Mouse (Mus musculus): ENCODE results near the gene A230050P20Rik.

GRCm38 (mm10) chr9:20892104-20892653 is 23.7 kb downstream of the A230050P20Rik start:
- TF ChIP-seq CTCF (IDR thresholded peaks at IDR 0.05 in 2 of 3, conservative IDR thresholded peaks at IDR 0.05 in 1 of 3; ENCODE audit: control insufficient read depth in 1 of 3, insufficient read depth in 1 of 3, low read depth in 2 of 3, low read length in 3 of 3, poor library complexity in 1 of 3, severe bottlenecking in 1 of 3) (no peak), EP300 (IDR thresholded peaks at IDR 0.05; ENCODE audit: low read depth in 1 of 2, low read length in 2 of 2) (no peak), ZNF384 (IDR thresholded peaks at IDR 0.05; ENCODE audit: low read depth, low read length) (no peak), E2F4 (IDR thresholded peaks at IDR 0.05; ENCODE audit: borderline replicate concordance, low read depth, low read length) (no peak), POLR2A (IDR thresholded peaks at IDR 0.05; ENCODE audit: control insufficient read depth in 1 of 2, insufficient read depth in 1 of 2, low read depth in 1 of 2, low read length in 2 of 2, poor library complexity in 1 of 2) (no peak), MEF2A (IDR thresholded peaks at IDR 0.05; ENCODE audit: extremely low read depth, insufficient replicate concordance, low read depth, low read length, poor library complexity, severe bottlenecking) (no peak), POLR2AphosphoS5 (IDR thresholded peaks at IDR 0.05; ENCODE audit: borderline replicate concordance, low read depth, low read length) (peak; percentile 99), MXI1 (IDR thresholded peaks at IDR 0.05; ENCODE audit: low read depth, low read length) (no peak), NRF1 (IDR thresholded peaks at IDR 0.05; ENCODE audit: insufficient read depth, low read depth, low read length, poor library complexity, severe bottlenecking) (no peak), MAX (IDR thresholded peaks at IDR 0.05; ENCODE audit: low read length) (no peak), USF1 (IDR thresholded peaks at IDR 0.05; ENCODE audit: low read depth, low read length) (no peak), JUND (IDR thresholded peaks at IDR 0.05; ENCODE audit: low read depth, low read length) (no peak), CHD1 (IDR thresholded peaks at IDR 0.05; ENCODE audit: low read depth, low read length) (no peak)
